Mouse (Mus musculus) urinary bladder, postnatal 14 days (tissue): ENCODE measurements around the gene Nanos3.

Experiments
- DNase-seq: peaks from one replicate; pipeline ENCODE4 v3.0.0; 2021; ENCODE audit warnings: low spot score

Nanos3 gene

DNA sequence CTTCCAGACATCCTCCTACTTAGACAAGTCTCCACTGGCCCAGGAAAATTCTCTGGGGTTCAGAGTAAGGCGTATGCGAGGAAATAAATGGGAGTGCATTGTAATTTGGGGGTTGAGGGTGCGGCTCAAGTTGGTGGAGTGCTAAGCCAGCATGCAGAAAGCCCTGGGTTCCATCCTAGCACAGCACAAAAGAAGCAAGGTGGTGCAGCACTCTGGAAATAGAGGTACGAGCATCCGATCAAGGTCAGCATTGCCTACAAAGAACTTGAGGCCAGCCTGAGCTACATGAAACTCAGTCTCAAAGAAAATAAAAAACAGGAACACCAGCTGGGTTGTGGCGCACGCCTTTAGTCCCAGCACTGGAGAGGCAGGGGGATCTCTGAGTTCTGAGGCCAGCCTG is at the start of gene Nanos3:
Gene Nanos3 (minus strand): TSS at position 101 of the 400 bp plus-strand sequence.
- no peak for DNase-seq

DNA sequence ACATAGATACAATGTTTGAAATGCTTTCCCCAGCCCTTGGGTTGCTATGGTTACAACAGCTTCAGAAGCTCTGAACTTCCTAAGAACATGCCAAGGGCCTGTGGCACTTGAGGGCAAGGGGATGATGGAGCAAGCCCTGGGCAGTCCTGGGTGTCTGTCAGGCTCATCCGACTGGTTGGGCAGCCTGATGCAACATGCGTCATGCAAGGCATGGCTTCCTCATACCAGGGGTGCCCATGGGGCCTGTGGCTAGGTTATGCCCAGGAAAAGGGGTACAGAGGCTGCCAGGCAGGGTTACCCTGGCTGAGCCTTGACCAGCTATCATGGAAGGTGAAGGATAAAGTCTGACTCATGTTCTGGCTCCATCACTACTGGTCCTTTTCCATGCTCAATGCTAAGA is 48.0 kb upstream of the Nanos3 start:
- peak; percentile 43 for DNase-seq

DNA sequence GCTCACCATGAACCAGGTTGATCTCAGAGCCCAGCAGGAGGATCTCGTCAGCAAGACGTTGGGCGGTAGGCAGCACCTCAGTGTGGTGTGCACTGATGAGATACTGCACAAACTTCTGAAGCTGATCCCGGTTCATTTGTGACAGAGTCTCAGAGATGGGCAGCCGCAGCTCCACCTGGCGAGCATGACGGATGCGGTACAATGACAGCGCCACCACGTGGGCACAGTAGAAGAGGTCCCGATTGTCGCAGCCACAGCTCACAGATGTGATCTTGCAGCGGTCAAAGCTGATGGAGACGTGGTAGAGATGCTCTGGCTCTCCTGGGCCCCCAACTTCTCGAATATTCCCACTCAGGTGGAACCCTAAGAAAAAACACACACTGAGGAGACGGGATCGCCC is 45.7 kb upstream of the Nanos3 start:
- DNase-seq, result no peak

DNA sequence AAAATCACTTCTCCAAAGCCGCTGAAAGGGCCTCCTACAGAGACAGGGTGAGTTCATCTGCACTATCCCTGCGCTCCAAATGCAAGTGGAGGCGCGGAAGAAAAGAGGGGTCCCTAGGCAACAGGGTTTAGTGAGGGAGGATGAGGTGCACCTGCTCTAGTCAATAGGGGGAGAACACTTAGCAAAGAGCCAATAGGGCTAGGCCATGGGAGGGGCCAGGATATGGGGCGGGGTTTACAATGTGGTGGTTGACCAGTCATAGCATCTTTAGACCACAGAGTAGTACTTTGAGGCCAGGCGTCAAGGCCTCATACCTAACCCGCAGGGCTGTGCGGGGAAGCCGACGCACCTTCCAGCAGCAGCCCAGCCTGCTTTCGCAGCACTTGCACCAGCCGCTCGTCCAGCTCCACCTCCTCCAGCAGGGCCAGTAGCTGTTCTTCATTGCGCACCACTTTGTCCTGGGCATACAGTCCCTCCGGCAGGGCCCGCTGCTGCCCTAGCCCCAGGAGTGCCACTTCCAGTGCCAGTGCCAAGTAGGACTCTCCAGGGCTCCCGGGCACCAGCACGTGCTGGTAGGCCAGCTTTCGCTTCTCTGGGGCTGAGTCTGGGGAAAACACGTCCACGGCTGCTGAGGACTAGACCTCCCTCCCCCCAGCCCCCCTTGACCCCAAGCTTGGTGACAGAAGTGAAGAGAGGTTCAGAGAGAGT is 38.5 kb upstream of the Nanos3 start:
- DNase-seq, result no peak

DNA sequence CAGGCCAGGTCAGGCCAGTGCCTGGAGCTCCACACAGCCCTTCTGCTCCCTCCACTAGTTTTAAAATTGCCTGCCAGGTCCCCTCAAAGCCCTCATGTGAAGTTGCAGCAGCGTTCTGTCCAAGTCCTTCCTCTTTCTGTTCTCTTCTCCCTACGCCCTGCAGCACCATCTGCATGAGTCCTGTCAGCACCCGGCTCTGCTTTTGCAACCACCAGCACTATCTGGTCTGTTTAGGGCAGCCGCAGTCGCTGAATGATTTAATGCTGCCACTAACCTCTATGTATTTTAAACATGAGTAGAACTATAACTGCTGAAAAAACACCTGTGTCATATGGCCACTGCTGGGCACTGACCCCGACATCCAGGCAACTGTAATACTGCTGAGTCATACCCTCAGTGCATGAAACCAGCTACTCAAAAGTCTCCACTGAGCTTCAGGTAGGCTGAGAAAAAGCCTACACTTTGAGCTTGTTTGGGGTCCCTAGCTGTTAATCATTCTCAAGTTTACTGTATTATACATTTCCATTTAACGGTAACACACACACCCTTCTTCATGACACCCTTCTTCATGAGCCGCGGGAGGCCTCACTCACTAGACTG is 37.6 kb upstream of the Nanos3 start:
- DNase-seq, result no peak

DNA sequence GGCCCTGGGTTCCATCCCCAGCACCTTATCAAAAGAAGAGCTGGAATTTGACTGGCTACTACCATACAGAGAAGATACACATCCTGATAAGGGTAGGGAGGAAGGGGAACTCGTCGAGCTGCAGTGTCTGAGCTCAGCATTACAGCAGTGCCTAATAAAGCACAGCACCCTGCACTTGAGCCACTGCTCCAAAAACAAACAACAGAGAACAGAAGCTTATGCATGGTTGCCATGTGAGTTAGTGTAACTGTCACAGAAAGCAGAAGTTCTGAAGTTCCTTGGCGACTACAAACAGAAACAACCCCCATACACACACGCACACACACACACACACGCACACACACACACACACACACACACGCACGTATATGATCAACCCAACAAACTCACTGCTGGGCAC is 35.1 kb upstream of the Nanos3 start:
- DNase-seq, result no peak

DNA sequence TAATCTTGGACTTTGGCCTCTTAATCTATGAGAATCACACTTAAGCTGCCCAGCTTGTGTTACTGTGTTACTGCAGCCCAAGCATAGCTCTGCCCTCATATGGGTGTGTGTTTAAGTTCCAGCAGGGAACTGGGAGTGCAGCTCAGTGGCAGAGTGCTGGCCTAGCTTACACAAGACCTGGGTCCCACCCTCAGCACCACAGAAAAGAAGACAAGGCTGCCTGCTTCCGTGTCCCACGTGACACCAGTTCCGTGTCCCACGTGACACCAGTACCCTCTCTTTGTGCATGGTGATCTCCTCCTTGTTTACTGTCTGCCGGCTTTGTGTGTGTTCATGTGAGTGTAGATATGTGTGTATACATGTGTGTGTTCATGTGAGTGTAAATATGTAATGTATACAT is 33.1 kb upstream of the Nanos3 start:
- DNase-seq, result no peak

DNA sequence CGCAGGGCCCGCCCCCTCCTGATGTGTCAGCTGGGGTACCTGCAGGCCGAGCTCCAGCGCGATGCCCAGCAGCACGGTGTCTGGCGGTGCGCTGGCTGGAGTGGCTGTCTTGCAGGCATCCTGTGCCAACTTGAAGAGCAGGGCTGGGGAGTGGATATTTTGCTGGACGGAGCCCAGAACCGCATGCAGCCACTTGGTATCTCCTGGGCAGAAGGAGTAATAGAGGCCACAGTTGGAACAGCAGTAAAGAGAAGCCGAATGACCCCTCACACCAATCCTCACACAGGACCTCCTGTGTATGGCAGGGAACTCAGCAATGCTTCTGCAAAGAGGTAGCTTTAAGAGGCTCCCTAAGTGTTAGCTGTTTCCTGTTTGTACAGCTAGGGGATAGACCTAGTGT is 32.2 kb upstream of the Nanos3 start:
- no peak for DNase-seq

DNA sequence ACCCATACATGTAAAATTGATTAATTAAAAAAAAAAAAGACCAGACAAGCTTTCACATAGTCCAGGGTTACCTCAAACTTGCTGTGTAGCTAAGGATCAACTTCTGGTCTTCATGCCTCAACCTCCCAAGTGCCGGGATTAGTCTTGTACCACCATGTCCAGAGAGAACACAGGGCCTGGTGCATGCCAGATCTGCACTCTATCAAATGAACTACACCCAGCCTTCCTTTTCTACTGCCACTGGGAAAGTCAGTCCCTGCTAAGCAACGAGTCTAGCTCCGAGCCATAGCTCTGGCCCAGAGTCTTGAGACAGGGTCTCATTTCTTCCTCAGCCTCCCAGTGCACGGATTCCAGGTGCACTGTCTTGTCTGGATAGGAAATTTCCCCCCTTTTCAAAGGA is 28.3 kb upstream of the Nanos3 start:
- no peak for DNase-seq

DNA sequence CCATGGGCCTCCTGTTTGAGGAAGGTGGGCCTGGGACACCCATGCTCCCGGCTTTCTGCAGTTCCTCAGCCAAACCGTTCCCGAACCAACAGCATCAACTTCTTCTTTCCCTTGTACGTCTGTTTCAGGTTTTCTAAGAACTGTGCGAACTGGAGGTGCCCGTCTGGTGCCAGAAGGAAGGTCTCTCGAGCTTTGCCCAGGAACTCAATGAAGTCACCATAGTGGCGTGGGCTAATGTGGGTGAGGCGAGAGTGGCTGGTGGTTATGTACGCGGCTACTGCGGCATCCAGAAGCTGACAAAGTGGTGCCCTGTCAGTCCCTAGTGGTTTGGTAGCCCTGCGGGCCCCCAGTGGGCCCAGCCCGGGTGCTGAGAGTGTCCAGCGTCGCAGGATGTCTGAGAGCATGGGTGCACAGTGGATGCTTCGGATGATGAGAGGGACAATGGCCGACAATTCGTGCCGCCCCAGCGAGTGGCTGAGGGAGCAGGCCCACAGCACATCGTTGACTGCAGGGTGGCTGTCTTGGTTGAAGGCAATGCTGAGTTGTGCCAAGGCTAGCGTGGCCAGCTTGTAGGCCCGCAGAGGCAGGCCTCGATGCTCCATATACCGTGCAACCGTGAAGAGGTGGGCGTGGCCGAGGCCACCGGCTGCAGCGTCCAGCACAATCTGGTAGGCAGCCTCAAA is 27.0 kb upstream of the Nanos3 start:
- no peak for DNase-seq

DNA sequence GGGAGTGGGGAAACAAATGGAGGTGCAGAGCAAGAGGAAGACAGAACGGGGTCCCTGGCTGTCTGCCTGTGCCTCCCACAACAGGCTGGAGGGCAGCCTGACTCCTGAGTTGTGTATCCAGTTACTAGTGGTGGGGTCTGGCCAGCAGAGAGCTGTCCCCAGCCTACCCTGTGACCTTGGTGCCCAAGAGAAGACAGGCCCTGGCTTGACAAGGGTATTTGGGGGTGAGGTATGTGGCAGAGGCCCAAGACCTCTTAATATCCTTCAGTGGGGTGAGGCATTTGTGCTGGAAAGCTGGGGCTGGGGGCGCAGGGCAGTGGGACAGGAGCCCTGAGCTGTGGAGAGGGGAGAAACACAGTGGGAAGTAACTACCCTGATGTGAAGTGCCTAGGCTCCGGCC is 26.2 kb upstream of the Nanos3 start:
- no peak for DNase-seq

DNA sequence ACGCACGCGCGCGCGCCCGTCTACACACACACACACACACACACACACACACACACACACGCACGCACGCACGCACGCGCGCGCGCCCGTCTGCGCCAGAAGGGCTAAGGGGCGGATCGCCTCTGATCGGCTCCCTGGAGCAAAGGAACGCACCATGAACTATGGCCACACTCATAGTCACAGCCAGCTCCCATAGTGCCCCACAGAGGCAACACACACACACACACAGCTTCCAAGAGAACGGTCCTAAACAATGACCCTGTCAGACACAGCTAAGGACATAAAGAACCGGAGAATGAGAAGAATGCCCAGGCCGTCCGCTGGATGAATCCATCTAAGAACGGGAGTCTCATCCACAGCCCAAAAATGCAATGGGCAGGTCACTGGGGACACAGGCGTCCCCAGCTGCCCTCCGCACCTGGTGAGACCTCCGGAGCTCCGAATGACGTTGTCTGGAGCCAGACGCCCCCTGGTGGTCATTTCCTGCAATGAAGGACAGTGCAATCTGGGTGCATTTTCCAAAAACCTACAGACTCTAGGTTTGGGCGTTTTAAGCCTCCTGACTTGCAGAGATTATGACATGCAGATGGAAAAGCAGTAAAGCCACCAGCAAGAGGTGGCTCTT is 25.3 kb upstream of the Nanos3 start:
- DNase-seq, result peak; percentile 83

DNA sequence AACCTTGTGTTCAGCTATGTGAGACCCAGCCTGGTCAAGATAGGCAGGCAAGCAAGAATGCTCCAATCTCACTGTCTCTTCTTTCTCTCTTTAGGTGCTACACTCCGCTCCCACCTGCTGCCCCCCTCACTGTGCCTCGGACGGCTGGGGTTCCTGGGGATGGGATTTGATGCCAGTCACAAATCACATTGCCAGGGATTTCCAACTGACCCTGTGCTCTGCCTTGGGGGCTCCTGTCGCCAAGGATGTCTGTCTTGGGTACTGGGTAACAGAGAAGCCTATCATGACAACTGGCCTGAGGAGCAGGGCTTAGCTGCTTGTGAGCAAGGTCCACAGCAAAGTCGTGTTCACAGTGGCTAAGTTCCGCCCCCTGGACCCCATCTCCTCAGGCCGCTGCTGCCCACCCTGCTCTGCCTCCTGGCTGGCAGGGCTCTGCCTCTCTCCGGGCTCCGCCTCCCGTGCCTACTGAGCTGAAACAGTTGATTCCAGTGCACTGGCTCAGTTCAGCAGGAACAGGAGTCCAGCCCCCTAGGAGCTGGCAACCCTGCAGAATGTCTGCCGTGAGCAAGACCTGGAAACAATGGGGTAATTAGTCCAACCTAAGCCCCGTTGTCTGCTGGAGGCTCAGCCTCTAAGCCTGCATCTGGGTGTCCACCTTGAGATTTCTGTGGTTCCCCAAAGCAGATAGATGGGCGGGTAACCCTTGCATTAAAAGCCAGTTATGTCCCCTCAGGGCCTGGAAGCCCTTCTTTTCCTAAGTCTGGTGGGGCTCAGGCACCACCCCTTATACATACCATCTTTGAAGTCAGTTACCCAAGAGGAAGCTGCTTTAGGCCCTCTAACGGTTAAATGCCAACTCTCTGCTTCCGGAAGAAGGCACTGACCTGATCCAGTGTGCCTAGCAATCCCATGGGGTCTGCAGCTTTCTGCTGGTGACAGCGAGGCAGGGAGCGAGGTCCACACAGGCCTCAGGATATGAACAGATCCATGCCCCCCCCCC is 23.7 kb upstream of the Nanos3 start:
- DNase-seq, result no peak

DNA sequence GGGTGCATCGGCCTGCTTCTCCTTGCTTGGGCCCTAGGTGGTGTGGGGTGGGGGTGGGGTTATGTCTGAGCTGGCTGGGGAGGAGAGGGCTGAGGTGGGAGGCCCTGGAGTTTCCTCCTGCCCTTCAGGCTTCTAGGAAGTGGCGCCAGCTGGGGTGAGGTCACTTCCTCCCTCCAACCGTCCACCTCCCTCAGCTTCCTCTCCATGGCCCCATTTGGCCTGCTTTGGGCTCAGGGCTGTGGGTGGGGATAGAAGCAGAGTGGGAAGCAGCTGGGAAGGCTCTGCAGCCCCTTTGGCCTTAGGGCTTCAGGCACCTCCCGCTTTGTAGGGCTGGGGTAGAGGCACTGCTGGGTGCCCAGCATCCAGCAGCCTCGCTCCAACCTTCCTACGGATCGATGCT is 22.8 kb upstream of the Nanos3 start:
- DNase-seq, result peak; percentile 61

DNA sequence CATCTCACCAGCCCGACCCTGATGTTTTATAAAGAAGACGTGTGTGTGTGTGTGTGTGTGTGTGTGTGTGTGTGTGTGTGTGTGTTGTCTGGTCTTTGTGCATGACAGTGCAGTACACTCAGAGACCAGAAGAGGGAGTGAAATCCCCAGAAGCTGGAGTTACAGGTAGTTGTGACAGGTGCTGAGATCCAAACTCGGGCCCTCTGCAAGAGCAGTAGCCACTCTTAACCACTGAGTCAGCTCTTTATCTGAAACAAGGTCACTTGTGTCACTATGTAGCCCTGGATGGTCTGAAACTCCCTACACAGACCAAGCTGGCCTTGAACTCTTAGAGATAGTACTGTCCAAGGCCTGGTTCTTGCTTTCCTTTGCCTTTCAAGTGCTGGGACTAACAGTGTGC is 21.6 kb upstream of the Nanos3 start:
- no peak for DNase-seq

DNA sequence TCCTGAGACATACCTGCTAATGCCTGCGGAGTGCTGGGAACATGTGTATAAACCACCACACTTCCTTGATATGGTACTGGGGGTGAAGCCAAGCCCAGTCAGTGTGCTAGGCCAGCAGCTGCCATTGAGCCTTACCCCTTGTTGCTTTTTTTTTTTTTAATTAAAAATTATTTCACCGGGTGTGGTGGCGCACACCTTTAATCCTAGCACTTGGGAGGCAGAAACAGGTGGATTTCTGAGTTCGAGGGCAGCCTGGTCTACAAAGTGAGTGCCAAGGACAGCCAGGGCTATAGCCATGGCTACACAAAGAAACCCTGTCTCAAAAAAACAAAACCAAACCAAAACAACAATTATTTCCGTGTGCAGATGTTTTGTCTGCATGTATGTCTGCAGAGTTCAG is 20.1 kb upstream of the Nanos3 start:
- no peak for DNase-seq

DNA sequence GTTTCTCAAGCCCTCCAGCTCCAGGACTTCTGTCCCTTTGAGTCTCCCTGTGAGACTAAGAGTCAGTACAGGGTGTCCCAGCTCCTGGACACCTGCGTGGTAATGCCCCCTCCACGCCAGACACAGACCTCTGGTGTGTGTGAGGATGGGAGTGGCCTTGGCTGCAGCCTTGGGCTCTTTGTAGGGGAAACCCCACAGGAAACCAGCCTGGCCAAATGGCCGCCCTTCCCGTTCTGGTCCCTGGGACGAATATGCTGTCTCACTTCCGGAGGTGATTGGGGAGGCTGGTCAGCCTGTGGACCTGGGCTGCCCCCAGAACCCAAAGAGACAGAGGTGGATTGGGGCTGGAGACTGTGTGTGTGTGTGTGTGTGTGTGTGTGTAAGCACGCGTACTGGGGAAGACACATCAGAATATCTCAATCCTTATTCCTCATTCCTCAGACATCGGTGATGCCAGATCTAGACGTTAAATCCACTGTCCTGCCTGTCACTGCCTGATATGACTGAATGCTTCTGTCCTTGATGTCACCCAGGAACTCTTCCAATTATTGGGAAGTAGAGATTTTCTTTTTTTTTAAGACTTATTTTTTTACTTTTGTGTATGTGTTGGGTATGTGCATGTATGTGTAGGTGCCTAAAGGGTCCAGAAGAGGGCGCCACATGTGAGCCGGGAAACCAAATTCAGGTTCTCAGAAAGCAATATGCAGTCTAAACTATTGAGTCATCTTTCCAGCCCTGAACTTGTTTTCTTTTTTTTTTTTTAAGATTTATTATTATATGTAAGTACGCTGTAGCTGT is 19.2 kb upstream of the Nanos3 start:
- peak; percentile 71 for DNase-seq

DNA sequence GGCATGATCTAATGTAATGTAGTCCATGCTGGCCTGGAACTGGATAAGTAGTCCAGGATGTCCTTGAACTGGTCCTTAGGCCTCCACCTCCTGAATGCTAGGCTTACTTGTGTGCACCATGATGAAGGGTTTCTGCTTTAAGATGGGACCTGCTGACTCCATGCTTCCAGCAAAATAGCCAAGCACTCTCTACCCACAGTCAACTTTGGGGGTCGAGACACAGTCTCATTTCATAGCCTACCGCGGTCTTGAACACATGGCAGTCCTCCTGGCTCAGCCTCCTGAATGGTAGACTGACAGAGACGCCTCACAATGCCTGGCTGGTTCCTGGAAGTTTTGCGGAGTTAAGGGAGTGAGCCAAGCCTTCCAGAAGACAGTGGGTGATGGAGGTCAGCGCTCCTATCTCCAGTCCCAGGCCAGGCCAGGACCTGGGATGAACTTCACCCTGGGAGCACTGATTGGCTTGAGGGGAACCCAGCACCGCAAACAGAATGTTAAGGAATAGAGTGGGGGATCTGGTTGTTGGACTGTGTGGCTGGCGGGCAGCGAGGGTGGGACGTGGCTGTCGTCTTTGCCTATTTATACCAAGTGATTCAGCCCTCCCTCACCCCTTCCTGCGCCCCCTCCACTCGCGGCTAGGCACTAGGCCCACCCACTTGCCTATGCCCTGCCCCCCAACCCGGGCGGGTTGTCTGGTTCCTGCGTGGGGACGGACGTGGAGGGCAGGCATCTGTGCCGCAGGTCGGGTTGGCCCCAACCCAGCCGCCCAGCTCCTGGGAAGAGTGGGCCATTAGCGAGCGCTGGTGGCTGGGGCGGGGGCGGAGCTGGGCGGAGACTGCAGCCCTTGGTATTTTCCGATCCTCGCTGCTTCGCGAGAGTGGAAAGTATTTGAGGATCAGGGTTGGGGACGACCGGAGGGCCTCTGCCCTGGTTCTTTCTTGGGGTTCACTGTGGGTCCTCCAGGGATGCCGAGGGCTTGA is 18.2 kb upstream of the Nanos3 start:
- peak; percentile 82 for DNase-seq

DNA sequence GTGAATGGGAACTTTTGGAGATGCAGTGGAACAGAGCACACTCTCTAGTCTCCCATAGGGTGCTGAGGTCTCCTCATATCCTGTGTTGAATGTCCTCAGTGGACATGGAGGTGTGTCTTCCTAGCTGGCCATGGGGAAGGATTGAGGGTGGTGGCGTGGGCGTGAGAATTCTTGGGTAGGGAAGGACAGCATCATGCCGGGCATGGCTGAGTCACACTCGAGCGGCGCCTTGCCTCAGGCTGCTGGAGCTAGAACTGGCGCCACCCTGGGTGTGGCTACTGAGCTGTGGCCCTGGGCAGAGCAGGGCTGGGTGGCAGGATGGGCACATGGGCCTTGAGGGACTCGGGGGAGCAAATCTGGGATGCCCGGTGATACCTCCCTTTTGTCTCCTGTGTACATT is 17.4 kb upstream of the Nanos3 start:
- peak; percentile 87 for DNase-seq
